Mouse (Mus musculus) retina, postnatal 1 day (tissue): ENCODE measurements at regions not wholly inside any gene's neighbourhood (a gene's known extent, or its start where the extent isn't known, plus 50 kb on each side); places are given as distances from the start of the nearest gene placed in this dataset.

ENCODE experiments used
- DNase-seq: peaks from one replicate; pipeline ENCODE4 v3.0.0-alpha.2; 2012

DNA sequence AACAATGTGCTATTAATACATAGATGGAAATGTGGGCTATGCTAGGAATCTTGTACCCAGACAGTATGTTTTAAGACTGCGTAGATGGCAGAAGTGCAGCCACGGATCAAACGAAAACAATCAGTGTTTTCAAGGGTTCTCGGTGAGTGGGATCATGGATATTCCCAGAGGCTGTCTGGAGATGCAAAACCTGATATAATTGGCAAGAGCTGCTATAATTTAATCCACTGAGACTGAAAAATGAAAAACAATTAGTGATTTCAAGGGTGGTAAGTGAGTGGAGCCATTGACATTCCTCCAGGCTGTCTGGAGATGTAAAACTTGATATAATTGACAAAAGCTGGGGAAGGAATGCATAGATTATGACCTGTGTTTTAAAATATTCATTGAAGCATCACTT lies 545.5 kb upstream of the Api5 start:
- no peak for DNase-seq

DNA sequence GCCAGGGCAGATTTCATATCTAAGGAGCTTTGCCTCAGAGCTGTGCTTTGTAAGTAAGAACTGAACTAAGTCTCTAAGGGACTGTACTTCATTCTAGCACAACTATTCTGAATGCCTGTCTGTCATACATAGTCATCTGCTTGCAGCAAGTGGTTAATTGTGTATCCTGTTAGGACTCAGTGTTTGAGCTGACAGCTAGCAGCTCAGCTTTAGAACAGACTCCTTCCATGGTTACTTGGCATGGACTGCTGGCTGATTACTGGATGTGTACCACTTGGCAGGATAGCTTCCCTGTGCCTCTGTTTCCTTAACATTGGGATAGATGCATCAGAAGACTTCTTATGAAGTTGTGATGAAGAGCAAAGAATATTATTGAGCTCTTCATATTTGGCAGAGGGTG lies 525.6 kb upstream of the Api5 start:
- DNase-seq, result no peak

DNA sequence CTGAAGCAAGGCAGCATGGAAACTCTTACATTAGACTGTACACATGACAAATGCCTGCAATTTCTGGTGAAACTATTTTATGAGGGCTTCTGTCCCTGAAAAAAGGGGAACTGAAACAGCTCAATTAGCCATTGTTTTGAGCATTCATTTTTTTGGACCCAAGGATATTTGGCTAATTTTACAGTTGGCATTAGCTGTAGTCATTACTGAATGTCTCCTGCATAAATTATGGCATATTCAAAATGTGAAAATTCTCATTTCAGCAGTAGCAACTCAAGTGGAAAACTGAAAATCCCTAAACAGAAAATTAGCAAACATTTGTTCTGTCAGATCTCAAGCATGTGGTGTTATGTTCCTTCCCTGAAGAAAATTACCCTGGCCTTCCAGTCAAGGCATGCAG lies 507.7 kb upstream of the Api5 start:
- DNase-seq, result no peak

DNA sequence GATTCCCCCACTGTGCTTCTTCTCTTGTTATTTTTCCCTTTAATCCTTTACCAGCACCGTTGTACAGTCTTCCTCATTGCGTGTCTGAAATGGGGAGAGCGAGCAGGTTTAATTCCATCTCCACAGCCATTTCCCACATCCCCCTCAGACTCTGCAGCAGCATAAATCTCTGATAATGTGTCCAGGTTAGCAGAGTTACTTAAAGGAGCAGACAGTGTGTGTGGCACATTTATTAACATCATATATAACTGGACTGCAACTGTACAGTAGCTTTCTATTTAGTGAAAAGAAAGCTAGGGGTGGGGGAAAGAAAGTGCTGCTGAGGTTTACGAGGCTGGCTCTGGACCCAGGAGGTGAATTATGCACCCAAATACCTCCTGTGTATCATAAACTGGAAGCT lies 494.2 kb upstream of the Api5 start:
- no peak for DNase-seq

DNA sequence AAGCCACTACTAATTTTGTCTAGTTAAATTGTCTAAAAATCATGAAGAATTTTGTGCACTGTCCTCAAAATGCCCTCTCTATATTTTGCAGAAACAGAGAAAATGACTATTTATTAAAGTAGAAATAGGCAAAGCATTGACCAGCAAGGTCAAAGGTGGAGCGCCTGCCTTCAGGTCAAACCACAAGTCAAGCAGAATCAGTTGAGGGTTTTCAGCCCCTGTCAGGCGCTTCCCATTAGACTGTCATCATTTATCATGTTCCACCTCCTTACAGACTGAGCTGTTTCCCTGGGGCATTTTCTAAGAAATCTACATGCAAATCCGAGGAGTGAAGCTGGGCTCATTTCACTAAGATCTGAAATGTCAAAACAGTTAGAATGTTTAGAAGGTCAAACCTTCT lies 481.4 kb upstream of the Api5 start:
- peak; percentile 32 for DNase-seq

DNA sequence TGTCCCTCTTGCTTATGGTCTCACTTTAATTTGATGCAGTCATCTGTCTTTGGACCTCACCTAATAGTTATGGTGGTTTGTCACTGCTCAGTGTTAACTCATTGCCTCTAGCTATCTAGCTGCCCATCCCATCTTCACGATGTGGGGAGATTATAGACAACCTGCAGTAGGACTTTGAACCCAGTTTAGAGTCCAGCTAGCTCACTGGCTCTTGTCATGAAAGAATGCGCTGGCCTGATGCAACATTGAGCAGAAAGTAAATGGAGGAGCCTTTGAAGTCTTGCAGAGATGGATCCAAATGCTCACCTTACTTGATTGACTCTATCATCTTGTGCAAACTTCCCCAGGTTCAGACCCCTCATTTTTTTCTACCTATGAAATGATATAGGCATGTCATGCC lies 480.1 kb upstream of the Api5 start:
- no peak for DNase-seq

DNA sequence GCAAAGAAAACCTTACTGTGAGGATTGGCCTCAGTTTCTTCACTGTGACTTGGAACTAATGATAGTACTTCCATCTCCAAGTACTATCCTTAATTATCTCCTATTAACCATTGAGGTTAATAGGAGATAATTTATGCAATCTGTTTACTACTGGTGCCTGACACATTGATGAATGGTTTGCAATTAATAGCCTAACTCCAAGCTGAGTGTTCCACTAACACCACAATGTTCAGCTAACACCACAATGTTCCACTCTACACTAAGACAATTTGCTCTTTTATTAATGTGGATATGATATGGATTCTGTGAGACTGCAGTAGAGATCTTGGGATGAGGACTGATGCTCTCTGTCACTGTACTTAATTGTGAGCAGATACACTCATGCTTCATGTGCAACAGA lies 463.6 kb upstream of the Api5 start:
- no peak for DNase-seq
